Mouse (Mus musculus) liver, postnatal 0 days (tissue): ENCODE data around the gene Dtnb.

ENCODE experiments used
- CTCF ChIP-seq: sonication (generic); IDR thresholded peaks from 2 replicates; pipeline ENCODE4 v1.5.1; 2016; ENCODE audit warnings: antibody characterized with exemption, low read depth
- EP300 ChIP-seq: IDR thresholded peaks from 2 replicates; pipeline ENCODE4 v1.6.1; 2016; ENCODE audit warnings: antibody characterized with exemption, low read depth, mild to moderate bottlenecking

GRCm38 (mm10) chr12:3641931-3642330, 69.8 kb downstream of the Dtnb start:
- TF ChIP-seq EP300, result no peak
- TF ChIP-seq CTCF, result peak; percentile 65
